Mouse (Mus musculus): ENCODE measurements around the gene Cherp. TPM values are rescaled to one million over a fixed set of nuclear protein-coding genes. Genes with fewer than 3 reads are reported as not detected.

Gene Cherp
- total RNA-seq (2014; fragmentation: Nextera tagmentation) (142 and 187 TPM in 2 replicates), total RNA-seq (2017) (11.0 and 16.2 TPM in 2 replicates), polyA plus RNA-seq (2012) (303 and 317 TPM in 2 replicates)

DNA sequence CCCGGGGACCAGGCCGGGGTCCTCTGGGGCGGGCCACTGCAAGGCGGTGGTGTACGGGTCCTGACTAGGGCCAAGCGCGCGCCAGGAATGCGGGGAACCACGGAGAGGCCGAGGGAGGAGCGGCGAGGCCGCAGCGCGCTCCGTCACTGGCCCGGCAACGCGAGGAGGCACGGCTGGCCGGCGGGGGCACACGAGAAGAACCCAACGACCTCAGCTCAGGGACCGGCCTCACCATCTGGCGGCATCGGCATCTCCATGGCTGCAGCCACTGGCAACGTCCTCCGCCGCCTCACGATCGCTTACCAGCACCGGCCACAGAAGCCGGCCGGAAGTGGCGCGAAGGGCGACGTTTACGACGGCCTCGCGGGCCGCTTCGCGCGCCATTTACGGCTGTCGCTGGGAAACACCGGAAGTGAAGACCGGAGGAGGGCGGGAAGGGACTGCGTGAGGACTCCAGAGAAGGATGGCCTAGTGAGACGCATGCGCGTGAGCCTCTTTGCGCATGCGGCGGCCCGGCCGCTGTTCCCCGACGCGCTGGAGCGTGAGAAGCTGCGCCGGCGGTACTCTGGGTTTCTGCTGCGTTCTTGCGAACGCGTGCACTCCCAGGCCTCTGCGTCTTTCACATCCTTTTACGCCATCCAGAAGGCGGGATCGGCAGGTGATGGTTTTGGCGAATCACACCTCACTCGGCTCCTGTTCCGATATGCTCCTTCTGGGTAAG lies at the start of gene Cherp:
TSS of gene Cherp (minus strand) at position 401 of the 721 bp plus-strand sequence.
- Histone ChIP-seq H3K27me3 (ENCODE audit: insufficient read depth, low read length) (no peaks in the 10 kb centered on the region), H3K4me3 (ENCODE audit: low read depth, low read length) (peak within 1 kb of the TSS; percentile 99), H3K4me1 (ENCODE audit: insufficient read depth, low read depth, low read length) (peaks cover 58% of the 10 kb centered on the region), H3K36me3 (replicated peaks) (peaks cover 70% of the 10 kb centered on the region), H3K9me3 (replicated peaks) (no peaks in the 10 kb centered on the region)
- DNase-seq (ENCODE audit: low spot score), result peak; percentile 99
- no peak for TF ChIP-seq GATA2 (IDR thresholded peaks at IDR 0.05; ENCODE audit: borderline replicate concordance, low read depth, low read length)
- TF ChIP-seq GATA1 (IDR thresholded peaks at IDR 0.05; ENCODE audit: borderline replicate concordance, low read length), result no peak
- TF ChIP-seq TAL1 (conservative IDR thresholded peaks at IDR 0.05; ENCODE audit: low read depth, low read length), result no peak
- TF ChIP-seq POLR2AphosphoS5 (IDR thresholded peaks at IDR 0.05; ENCODE audit: insufficient replicate concordance, low read depth, low read length), result no peak
- TF ChIP-seq CTCF (IDR thresholded peaks at IDR 0.05; ENCODE audit: low read depth, low read length), result no peak
- ATAC-seq (ENCODE audit: extremely low read depth, insufficient number of reproducible peaks, low FRiP score, poor library complexity, severe bottlenecking), result peak; percentile 77

GRCm38 (mm10) chr8:72521888-72522287 lies 46.9 kb upstream of the Cherp start:
- Histone ChIP-seq H3K27me3 (ENCODE audit: insufficient read depth, low read length) (no peaks in the 10 kb centered on the region), H3K36me3 (replicated peaks) (peaks cover 52% of the 10 kb centered on the region), H3K4me3 (ENCODE audit: low read depth, low read length) (no peak overlapping the region), H3K4me1 (ENCODE audit: insufficient read depth, low read depth, low read length) (peaks cover 15% of the 10 kb centered on the region), H3K9me3 (replicated peaks) (no peaks in the 10 kb centered on the region)
- no peak for TF ChIP-seq GATA1 (IDR thresholded peaks at IDR 0.05; ENCODE audit: borderline replicate concordance, low read length)
- no peak for TF ChIP-seq GATA2 (IDR thresholded peaks at IDR 0.05; ENCODE audit: borderline replicate concordance, low read depth, low read length)
- TF ChIP-seq TAL1 (conservative IDR thresholded peaks at IDR 0.05; ENCODE audit: low read depth, low read length), result no peak
- no peak for TF ChIP-seq POLR2AphosphoS5 (IDR thresholded peaks at IDR 0.05; ENCODE audit: insufficient replicate concordance, low read depth, low read length)
- TF ChIP-seq CTCF (IDR thresholded peaks at IDR 0.05; ENCODE audit: low read depth, low read length), result no peak
- no peak for ATAC-seq (ENCODE audit: extremely low read depth, insufficient number of reproducible peaks, low FRiP score, poor library complexity, severe bottlenecking)
- no peak for DNase-seq (ENCODE audit: low spot score)

DNA sequence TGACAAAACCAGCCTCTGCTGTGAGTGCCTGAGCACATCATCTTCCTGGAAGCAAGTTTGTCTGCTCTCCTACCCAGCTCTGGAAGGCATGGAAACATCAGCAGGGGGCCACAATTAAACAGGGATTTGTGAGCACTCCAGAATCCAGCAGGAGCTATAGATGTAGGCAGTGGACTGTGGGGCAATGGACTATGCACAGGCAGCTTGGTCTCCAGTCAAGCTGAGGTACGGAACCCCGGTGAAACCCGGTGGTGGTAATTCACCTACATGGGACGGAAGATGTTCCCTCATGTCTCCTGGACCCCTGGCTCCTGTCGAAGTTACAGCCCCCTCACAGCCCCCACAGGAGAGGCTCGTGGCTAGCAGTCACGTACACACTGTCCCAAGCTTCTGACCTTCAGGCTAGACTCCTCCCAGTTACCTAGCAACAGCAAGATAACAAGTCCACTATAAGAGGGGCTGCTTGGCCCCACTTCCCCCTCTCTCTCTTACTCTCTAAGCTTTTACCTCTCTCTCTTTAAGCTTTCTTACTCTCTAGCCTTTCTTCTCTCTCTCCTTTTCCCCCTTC lies 42.5 kb upstream of the Cherp start:
- ATAC-seq (ENCODE audit: extremely low read depth, insufficient number of reproducible peaks, low FRiP score, poor library complexity, severe bottlenecking) (no peak), DNase-seq (ENCODE audit: low spot score) (no peak)
- H3K4me3 ChIP-seq (ENCODE audit: low read depth, low read length), result no peak overlapping the region
- H3K27me3 ChIP-seq (ENCODE audit: insufficient read depth, low read length), result no peaks in the 10 kb centered on the region
- peaks cover 75% of the 10 kb centered on the region for H3K36me3 ChIP-seq (replicated peaks)
- H3K4me1 ChIP-seq (ENCODE audit: insufficient read depth, low read depth, low read length), result peaks cover 25% of the 10 kb centered on the region
- H3K9me3 ChIP-seq (replicated peaks), result no peaks in the 10 kb centered on the region
- TF ChIP-seq CTCF (IDR thresholded peaks at IDR 0.05; ENCODE audit: low read depth, low read length) (no peak), GATA1 (IDR thresholded peaks at IDR 0.05; ENCODE audit: borderline replicate concordance, low read length) (no peak), GATA2 (IDR thresholded peaks at IDR 0.05; ENCODE audit: borderline replicate concordance, low read depth, low read length) (no peak), POLR2AphosphoS5 (IDR thresholded peaks at IDR 0.05; ENCODE audit: insufficient replicate concordance, low read depth, low read length) (no peak), TAL1 (conservative IDR thresholded peaks at IDR 0.05; ENCODE audit: low read depth, low read length) (no peak)

GRCm38 (mm10) chr8:72513158-72513557 lies 38.1 kb upstream of the Cherp start:
- DNase-seq (ENCODE audit: low spot score) (no peak), ATAC-seq (ENCODE audit: extremely low read depth, insufficient number of reproducible peaks, low FRiP score, poor library complexity, severe bottlenecking) (no peak)
- Histone ChIP-seq H3K4me3 (ENCODE audit: low read depth, low read length) (no peak overlapping the region), H3K4me1 (ENCODE audit: insufficient read depth, low read depth, low read length) (peaks cover 38% of the 10 kb centered on the region), H3K27me3 (ENCODE audit: insufficient read depth, low read length) (no peaks in the 10 kb centered on the region), H3K36me3 (replicated peaks) (peaks cover 83% of the 10 kb centered on the region), H3K9me3 (replicated peaks) (no peaks in the 10 kb centered on the region)
- TF ChIP-seq TAL1 (conservative IDR thresholded peaks at IDR 0.05; ENCODE audit: low read depth, low read length) (no peak), GATA2 (IDR thresholded peaks at IDR 0.05; ENCODE audit: borderline replicate concordance, low read depth, low read length) (no peak), GATA1 (IDR thresholded peaks at IDR 0.05; ENCODE audit: borderline replicate concordance, low read length) (no peak), CTCF (IDR thresholded peaks at IDR 0.05; ENCODE audit: low read depth, low read length) (no peak), POLR2AphosphoS5 (IDR thresholded peaks at IDR 0.05; ENCODE audit: insufficient replicate concordance, low read depth, low read length) (no peak)

DNA sequence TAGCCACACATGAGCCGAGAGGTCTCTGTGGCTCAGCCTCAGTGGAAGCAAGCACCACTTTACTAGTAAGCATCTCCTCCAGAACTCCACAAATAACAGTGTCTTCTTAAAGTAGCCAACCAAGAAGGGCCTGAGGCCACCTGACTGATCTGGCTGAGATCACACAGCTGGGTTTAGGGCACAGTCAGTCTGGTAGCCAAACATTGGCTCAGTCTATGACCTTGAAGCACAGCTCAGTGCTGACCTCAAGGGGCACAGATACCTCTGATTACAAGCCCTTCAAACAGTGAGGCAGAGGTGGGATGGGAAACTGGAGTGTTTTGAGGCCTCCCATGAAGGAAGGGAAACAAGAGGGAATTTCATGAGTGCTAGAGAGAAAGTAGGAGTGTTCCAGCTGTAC lies 37.6 kb upstream of the Cherp start:
- ATAC-seq (ENCODE audit: extremely low read depth, insufficient number of reproducible peaks, low FRiP score, poor library complexity, severe bottlenecking) (no peak), DNase-seq (ENCODE audit: low spot score) (no peak)
- Histone ChIP-seq H3K36me3 (replicated peaks) (peaks cover 86% of the 10 kb centered on the region), H3K27me3 (ENCODE audit: insufficient read depth, low read length) (no peaks in the 10 kb centered on the region), H3K4me3 (ENCODE audit: low read depth, low read length) (no peak overlapping the region), H3K4me1 (ENCODE audit: insufficient read depth, low read depth, low read length) (peaks cover 39% of the 10 kb centered on the region), H3K9me3 (replicated peaks) (no peaks in the 10 kb centered on the region)
- TF ChIP-seq CTCF (IDR thresholded peaks at IDR 0.05; ENCODE audit: low read depth, low read length) (no peak), GATA2 (IDR thresholded peaks at IDR 0.05; ENCODE audit: borderline replicate concordance, low read depth, low read length) (no peak)

DNA sequence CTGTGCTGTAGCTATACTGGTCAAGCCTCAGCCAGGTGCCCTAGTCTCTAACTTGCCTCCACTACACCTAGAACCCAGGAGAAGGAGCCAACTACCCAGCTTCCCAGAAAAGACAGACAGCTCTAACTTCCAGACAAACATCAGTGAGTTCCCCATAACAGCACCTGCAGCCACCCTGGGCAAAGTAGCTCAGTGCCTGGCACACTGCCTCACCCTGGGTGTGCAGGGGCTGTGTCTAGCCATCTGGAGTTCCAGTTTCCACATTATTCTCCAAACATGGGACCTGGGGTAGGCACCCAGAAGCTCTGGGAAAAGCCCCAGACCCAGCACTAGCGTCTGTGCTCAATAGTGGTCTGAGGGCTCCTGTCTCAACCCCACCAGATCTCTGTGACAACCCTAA lies 32.5 kb upstream of the Cherp start:
- ATAC-seq (ENCODE audit: extremely low read depth, insufficient number of reproducible peaks, low FRiP score, poor library complexity, severe bottlenecking) (no peak), DNase-seq (ENCODE audit: low spot score) (no peak)
- Histone ChIP-seq H3K27me3 (ENCODE audit: insufficient read depth, low read length) (no peaks in the 10 kb centered on the region), H3K4me1 (ENCODE audit: insufficient read depth, low read depth, low read length) (peaks cover 61% of the 10 kb centered on the region), H3K36me3 (replicated peaks) (peaks cover 72% of the 10 kb centered on the region), H3K9me3 (replicated peaks) (no peaks in the 10 kb centered on the region), H3K4me3 (ENCODE audit: low read depth, low read length) (no peak overlapping the region)
- TF ChIP-seq TAL1 (conservative IDR thresholded peaks at IDR 0.05; ENCODE audit: low read depth, low read length) (no peak), GATA1 (IDR thresholded peaks at IDR 0.05; ENCODE audit: borderline replicate concordance, low read length) (no peak), GATA2 (IDR thresholded peaks at IDR 0.05; ENCODE audit: borderline replicate concordance, low read depth, low read length) (no peak), CTCF (IDR thresholded peaks at IDR 0.05; ENCODE audit: low read depth, low read length) (no peak), POLR2AphosphoS5 (IDR thresholded peaks at IDR 0.05; ENCODE audit: insufficient replicate concordance, low read depth, low read length) (no peak)

All from G1E (cell line).